Mouse (Mus musculus) heart, postnatal 25 days (tissue): Measurements from ENCODE around the gene Hfe. TPM values are rescaled to one million over a fixed set of nuclear protein-coding genes. Genes with fewer than 3 reads are reported as not detected.
"Not testable (repeated sequence)": the region's sequence is repeated elsewhere in the genome, so short reads cannot be mapped to it uniquely, and the experiment has no call there.

ENCODE experiments used
- DNase-seq: peaks from one replicate; pipeline ENCODE4 v3.0.0; 2022; ENCODE audit warnings: low spot score
- intact Hi-C: fragments of 180-260 bp; cut with DNase I; formaldehyde crosslinking; loops from one replicate; pipeline ENCODE4 v1.15.1; 2025
- total RNA-seq, 2 experiments: library from RNA; stranded (reverse); gene quantifications; 2 replicates each; pipeline ENCODE4 v1.2.3; 2021

The Hfe gene
- total RNA-seq, result 10 to 100 TPM; 48.9 to 50.3 TPM

- intact Hi-C loops, result no loop called here
- DNase-seq, result no peak
These were observed at the start of gene Hfe for GRCm38 (mm10) chr13:23710374-23711089. Hfe (minus strand) TSS chr13:23710854.

DNA sequence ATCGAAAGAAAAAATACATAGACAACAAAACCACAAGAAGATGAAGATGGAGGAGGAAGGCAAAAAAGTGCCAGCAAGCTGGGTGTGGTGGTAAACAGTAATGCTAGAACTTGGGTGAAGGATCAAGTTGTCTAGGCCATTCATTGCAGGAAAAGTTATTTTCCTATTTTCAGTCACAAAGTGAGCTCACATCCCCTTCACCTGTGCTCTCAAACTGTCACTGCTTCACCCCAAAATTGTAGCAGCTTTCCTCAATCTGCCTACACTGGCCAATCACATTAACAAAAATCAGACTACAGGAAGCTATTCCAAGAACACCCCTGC lies 49.2 kb upstream of the Hfe start:
- intact Hi-C loops, result loop anchor here (5.0 to 10.0 kb wide), 3 partner anchors 328 to 2005 kb away; partner anchors contain the start of genes Hist1h2ak, Hist1h2bn, Hist1h4k and Zfp322a
- DNase-seq, result no peak

DNA sequence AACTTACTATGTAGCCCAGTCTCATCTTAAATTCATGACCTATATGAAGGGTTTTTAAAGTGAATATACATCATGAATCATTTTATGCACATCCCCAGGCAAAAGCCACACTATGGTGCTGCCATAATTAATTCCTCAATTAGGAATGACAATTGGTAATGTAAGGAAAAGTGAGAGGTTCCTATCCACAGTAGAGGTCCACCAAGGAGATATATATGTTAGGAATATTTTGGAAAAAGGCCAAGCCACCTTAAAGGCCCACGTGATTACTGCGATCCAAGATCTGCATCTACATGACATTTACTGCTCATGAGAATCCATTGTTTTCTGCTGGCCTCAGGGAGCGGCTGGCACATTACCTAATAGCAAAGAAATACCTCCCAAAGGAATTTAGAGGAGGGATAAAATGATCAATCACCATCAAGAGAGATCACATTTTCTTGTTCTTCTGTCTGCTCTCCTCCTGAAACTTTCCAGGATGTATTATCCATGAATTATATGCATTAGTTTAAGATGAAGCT lies 48.7 kb upstream of the Hfe start:
- DNase-seq, result no peak
- intact Hi-C loops, result loop anchor here (10.0 kb wide), 2 partner anchors 395 to 2005 kb away; partner anchors contain the start of genes Hist1h2ak, Hist1h2bn, Hist1h4k and Zfp322a

GRCm38 (mm10) chr13:23757921-23758320 lies 47.3 kb upstream of the Hfe start:
- intact Hi-C loops, result loop anchor here (10.0 kb wide), 2 partner anchors 393 to 2003 kb away; partner anchors contain the start of genes Hist1h2ak, Hist1h2bn, Hist1h4k and Zfp322a
- no peak for DNase-seq

DNA sequence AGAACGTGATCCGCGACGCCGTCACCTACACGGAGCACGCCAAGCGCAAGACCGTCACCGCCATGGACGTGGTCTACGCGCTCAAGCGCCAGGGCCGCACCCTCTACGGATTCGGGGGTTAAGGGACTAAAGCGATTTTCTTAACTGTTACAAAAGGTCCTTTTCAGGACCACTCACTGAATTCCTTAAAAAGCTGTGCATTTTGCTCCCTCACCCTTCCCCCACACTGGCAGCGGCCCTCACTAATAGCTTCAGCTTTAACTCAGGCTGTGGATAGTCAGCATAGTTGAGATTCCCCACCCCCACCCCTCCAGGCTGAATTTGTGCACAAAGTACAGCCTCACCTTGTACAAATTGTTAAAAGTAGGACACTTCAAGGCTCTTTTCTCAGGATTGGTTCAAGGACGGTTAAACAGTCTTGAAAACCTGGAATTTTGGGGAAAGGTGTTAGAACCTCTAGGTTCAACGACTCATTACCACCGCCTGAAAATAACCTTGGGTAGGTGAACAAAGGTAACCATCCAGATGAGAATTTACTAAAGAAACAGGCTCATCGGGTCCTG lies 46.6 kb upstream of the Hfe start:
- no peak for DNase-seq
- intact Hi-C loops, result loop anchor here (10.0 kb wide), 2 partner anchors 392 to 2002 kb away; partner anchors contain the start of genes Hist1h2ak, Hist1h2bn, Hist1h4k and Zfp322a

DNA sequence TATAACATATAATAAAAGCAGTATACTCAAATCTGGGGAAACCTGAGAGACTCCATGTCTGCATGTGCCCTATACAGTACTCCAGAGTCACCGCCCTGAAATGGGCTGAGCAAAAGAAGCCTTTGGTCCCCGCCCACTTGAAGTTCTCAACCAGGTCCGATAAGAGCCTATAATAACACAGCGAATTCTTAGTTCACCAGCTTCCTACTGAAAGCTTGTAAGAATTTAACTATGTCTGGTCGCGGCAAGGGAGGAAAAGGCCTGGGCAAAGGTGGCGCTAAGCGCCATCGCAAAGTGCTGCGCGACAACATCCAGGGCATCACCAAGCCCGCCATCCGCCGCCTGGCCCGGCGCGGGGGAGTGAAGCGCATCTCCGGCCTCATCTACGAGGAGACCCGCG lies 46.1 kb upstream of the Hfe start, which contains the start of gene Hist1h4b:
Gene Hist1h4b, plus strand, starts transcription at position 224 of the 400 bp plus-strand sequence.
- intact Hi-C loops, result loop anchor here (10.0 kb wide), 2 partner anchors 392 to 2002 kb away; partner anchors contain the start of genes Hist1h2ak, Hist1h2bn, Hist1h4k and Zfp322a
- peak; percentile 64 for DNase-seq

DNA sequence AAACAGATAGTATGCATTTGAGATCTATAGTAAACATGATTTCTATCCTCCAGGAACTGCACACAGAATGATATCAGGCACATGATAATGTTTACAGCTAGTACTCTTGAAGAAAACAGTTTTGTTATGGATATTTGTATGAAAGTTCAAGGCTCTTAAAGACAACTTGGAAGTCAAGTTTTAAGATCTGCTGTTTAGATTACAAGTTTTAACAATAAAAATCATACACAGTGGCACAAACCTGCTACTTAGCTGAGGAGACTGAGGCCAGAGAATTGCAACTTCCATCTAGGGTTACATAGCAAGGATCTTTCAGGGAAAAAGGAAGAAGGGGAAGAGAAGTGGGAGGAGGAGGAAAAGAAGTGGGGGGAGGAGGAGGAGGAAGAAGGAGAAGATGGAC lies 44.3 kb upstream of the Hfe start:
- DNase-seq, result no peak
- intact Hi-C loops, result loop anchor here (5.0 to 10.0 kb wide), 3 partner anchors 173 to 2000 kb away; partner anchors contain the start of genes Hist1h2ak, Hist1h2bn, Hist1h4d and Hist1h4k

- intact Hi-C loops, result loop anchor here (5.0 to 10.0 kb wide), 3 partner anchors 171 to 1999 kb away; partner anchors contain the start of genes Hist1h2ak, Hist1h2bn, Hist1h4d and Hist1h4k
- DNase-seq, result no peak
These were observed 42.8 kb upstream of the Hfe start for GRCm38 (mm10) chr13:23753314-23754078.

DNA sequence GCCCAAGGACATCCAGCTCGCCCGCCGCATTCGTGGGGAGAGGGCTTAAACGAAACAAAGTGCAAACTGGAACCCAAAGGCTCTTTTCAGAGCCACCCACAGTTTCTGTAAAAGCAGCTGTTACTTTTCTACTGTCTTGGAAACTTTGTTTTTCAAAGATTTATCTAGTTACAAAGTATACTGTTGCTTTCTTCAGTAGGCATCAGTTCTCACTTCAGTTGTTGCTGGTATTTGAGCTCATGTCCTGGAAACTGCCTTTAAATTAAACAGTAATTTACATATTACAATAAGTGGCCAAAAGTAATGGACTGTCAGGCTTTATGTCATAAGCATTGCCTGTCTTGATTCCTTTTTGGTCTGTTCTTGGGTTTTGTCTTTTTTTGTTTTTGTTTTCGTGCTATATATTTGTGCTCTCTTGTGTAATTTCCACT lies 42.1 kb upstream of the Hfe start:
- intact Hi-C loops, result loop anchor here (5.0 to 10.0 kb wide), 3 partner anchors 170 to 1998 kb away; partner anchors contain the start of genes Hist1h2ak, Hist1h2bn, Hist1h4d and Hist1h4k

GRCm38 (mm10) chr13:23752067-23752741 lies 41.5 kb upstream of the Hfe start, which contains the start of gene Hist1h3b:
Hist1h3b (plus strand) TSS chr13:23752267.
- intact Hi-C loops, result loop anchor here (5.0 to 10.0 kb wide), 3 partner anchors 170 to 1997 kb away; partner anchors contain the start of genes Hist1h2ak, Hist1h2bn, Hist1h4d and Hist1h4k
- DNase-seq, result peak; percentile 54

More for the DNA sequence above, 42.1 kb upstream of the Hfe start:
- no peak for DNase-seq

GRCm38 (mm10) chr13:23751478-23751956 lies 40.9 kb upstream of the Hfe start:
- intact Hi-C loops, result loop anchor here (5.0 to 10.0 kb wide), 3 partner anchors 169 to 1997 kb away; partner anchors contain the start of genes Hist1h2ak, Hist1h2bn, Hist1h4d and Hist1h4k
- DNase-seq, result no peak

GRCm38 (mm10) chr13:23750839-23751477 lies 40.3 kb upstream of the Hfe start, which contains the start of gene Hist1h2ab:
Hist1h2ab (plus strand) TSS chr13:23751126.
- intact Hi-C loops, result loop anchor here (5.0 to 10.0 kb wide), 3 partner anchors 169 to 1996 kb away; partner anchors contain the start of genes Hist1h2ak, Hist1h2bn, Hist1h4d and Hist1h4k
- not testable (repeated sequence) for DNase-seq

DNA sequence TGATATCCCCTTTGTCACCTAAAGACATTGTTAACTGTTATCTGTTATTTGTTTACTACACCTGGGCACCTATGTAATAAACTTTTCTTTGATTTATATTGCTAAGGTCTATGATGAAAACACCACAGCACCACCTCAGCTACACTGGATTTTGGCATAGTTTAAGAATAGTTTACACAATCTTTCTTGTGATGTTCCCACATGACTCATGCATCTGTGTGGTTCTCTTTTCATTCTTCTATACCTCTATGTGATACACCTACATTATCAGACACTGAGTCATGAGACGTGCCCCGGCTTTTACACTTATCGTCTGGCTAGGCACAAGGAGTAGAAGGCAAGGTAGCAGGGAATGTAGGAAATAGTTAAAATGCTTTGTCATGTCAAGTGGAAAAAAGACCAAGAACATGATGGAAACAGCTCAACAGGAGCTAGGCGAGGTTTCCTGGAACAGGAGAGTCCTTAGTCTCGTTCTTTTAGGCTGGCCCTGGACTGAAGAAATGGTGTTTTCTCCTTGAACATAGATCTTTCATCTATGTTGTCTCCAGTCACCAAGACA lies 39.0 kb upstream of the Hfe start:
- DNase-seq, result no peak
- intact Hi-C loops, result loop anchor here (5.0 to 10.0 kb wide), 4 partner anchors 167 to 1995 kb away; partner anchors contain the start of genes Hist1h2ag, Hist1h2ak, Hist1h2bj and Hist1h2bn

DNA sequence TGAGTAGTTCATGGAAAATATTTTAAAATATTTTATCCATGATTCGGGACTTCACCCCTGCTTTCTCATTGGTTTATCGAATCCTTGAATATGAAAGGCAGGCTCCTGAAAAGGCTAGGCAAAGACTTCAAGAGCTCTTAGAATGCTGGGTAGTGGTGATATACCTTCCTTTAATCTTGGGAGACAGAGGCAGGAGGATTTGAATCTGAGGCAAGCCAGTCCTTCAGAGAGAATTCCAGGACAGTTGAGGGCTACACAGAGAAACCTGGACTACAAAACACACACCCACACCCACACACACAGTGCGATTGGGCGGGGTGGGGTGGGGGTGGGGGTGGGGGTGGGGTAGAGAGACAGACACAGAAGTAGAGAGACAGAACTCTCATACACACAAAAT lies 37.2 kb upstream of the Hfe start:
- intact Hi-C loops, result loop anchor here (5.0 kb wide), 1 partner anchor 1706 kb away; the partner anchor contains the start of genes Hist1h2ag, Hist1h2bj and Hist1h4i
- no peak for DNase-seq

GRCm38 (mm10) chr13:23747081-23747891 lies 36.6 kb upstream of the Hfe start:
- intact Hi-C loops, result loop anchor here (5.0 kb wide), 1 partner anchor 1705 kb away; the partner anchor contains the start of genes Hist1h2ag, Hist1h2bj and Hist1h4i
- no peak for DNase-seq
